ENCODE assay signal across 25 mouse cellular contexts in the genomic region with DNA sequence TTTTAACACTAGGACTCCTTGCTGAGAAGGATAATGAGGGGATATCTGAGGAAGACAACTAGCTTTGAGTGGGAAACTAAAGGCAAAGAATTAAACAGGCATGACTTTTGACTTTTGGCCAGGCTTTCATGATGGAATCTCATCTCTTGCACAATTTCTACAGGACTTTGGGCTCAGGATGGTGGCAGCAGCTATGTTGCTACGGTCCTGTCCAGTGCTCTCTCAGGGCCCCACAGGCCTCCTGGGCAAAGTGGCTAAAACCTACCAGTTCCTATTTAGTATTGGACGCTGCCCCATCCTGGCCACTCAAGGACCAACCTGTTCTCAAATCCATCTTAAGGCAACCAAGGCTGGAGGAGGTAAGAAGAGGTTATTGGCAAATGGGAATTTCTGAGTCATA. TPM values are rescaled to one million over a fixed set of nuclear protein-coding genes. Genes with fewer than 3 reads are reported as not detected.
DNase-seq lines count a peak whose midpoint lies in the region; ATAC-seq and TF ChIP-seq lines count a peak whose summit lies in the region.
"Had no signal": no experiment of that assay in that cellular context is flagged by ENCODE, and none has a peak within 500 bp of the region (broad histone marks: within the 10 kb centered on the region; RNA-seq: fewer than 3 reads in every experiment).

No protein-coding gene starts in this region.

- H3K4me3 ChIP-seq in erythroblast, embryonic 14.5 days (replicated peaks) = peak overlapping the region; percentile 83
- peak overlapping the region; percentile 52 for H3K4me3 ChIP-seq in liver, embryonic 12.5 days
- peak overlapping the region; percentile 17; the same call in 1 of the 2 replicates for H3K4me3 ChIP-seq in liver, postnatal 0 days (ENCODE audit: low read depth, low read length)
- H3K4me3 ChIP-seq in forebrain, embryonic 13.5 days = no peak overlapping the region
- H3K4me3 ChIP-seq: forebrain, embryonic 10.5 days; gastrocnemius, adult 2 months; intestine, embryonic 15.5 days; megakaryocyte, embryonic 14.5 days; midbrain, embryonic 12.5 days; myocyte; neural tube, embryonic 12.5 days had no signal

- peak overlapping the region; percentile 95 for H3K27ac ChIP-seq in liver, embryonic 12.5 days
- H3K27ac ChIP-seq in liver, postnatal 0 days (ENCODE audit: low read depth) = peak overlapping the region; percentile 72
- no peak overlapping the region for H3K27ac ChIP-seq in forebrain, embryonic 13.5 days
- H3K27ac ChIP-seq: forebrain, embryonic 10.5 days; gastrocnemius, adult 2 months; hindbrain, postnatal 0 days; intestine, embryonic 15.5 days; kidney, postnatal 0 days; midbrain, embryonic 12.5 days; neural tube, embryonic 12.5 days had no signal

- WGBS in liver, embryonic 12.5 days (ENCODE audit: insufficient replicate concordance) = 79% methylated on average over 2 of the region's 2 CpGs
- WGBS in liver, postnatal 0 days (ENCODE audit: insufficient replicate concordance) = 78% methylated on average over 2 of the region's 2 CpGs
- 91% methylated on average over 2 of the region's 2 CpGs for WGBS in forebrain, embryonic 13.5 days

- H3K4me1 ChIP-seq in erythroblast, embryonic 14.5 days (ENCODE audit: control insufficient read depth) = peaks cover 63% of the 10 kb centered on the region
- H3K4me1 ChIP-seq in liver, embryonic 12.5 days = peaks cover 46% of the 10 kb centered on the region
- H3K4me1 ChIP-seq in liver, postnatal 0 days (ENCODE audit: insufficient read depth) = no peaks in the 10 kb centered on the region
- H3K4me1 ChIP-seq in forebrain, embryonic 13.5 days = no peaks in the 10 kb centered on the region
- H3K4me1 ChIP-seq: forebrain, embryonic 10.5 days; intestine, embryonic 15.5 days; midbrain, embryonic 12.5 days; neural tube, embryonic 12.5 days had no signal

- TF ChIP-seq EP300 in liver, postnatal 0 days (IDR thresholded peaks at IDR 0.05; ENCODE audit: low read depth) = no peak

- peak; percentile 9 for DNase-seq in kidney, adult 9 months
- no peak for DNase-seq in kidney, postnatal 10 days
- DNase-seq in liver, postnatal 0 days = no peak
- DNase-seq: cerebellum, adult 8-10 months; cerebellum, postnatal 25 days; gastrocnemius, adult 2 months; gastrocnemius, postnatal 36 days; heart, adult 18-20 months; layer of hippocampus, adult 9-11 months; lung, adult 18-20 months; lung, postnatal 4 days had no signal

- H3K27me3 ChIP-seq in erythroblast, embryonic 14.5 days (ENCODE audit: control insufficient read depth) = no peaks in the 10 kb centered on the region
- no peaks in the 10 kb centered on the region; the same call in 1 of the 2 replicates for H3K27me3 ChIP-seq in liver, embryonic 12.5 days (replicated peaks)
- H3K27me3 ChIP-seq in liver, postnatal 0 days (ENCODE audit: insufficient read depth, low read length) = no peaks in the 10 kb centered on the region
- H3K27me3 ChIP-seq in forebrain, embryonic 13.5 days = no peaks in the 10 kb centered on the region
- H3K27me3 ChIP-seq: intestine, embryonic 15.5 days; midbrain, embryonic 12.5 days; neural tube, embryonic 12.5 days had no signal

- peak overlapping the region; percentile 67 for H3K4me2 ChIP-seq in liver, embryonic 12.5 days
- H3K4me2 ChIP-seq in liver, postnatal 0 days (ENCODE audit: low read depth, low read length) = peak overlapping the region; percentile 62
- H3K4me2 ChIP-seq in forebrain, embryonic 13.5 days = no peak overlapping the region
- H3K4me2 ChIP-seq: intestine, embryonic 15.5 days; midbrain, embryonic 12.5 days; neural tube, embryonic 12.5 days had no signal

- peak overlapping the region; percentile 70 for H3K9ac ChIP-seq in liver, embryonic 12.5 days
- no peak overlapping the region; the same call in 1 of the 2 replicates for H3K9ac ChIP-seq in liver, postnatal 0 days (replicated peaks)
- no peak overlapping the region for H3K9ac ChIP-seq in forebrain, embryonic 13.5 days
- H3K9ac ChIP-seq: intestine, embryonic 15.5 days; midbrain, embryonic 12.5 days; neural tube, embryonic 12.5 days had no signal

- no peak for ATAC-seq in erythroblast, adult 5-6 weeks (replicated peaks; ENCODE audit: low FRiP score, poor library complexity, severe bottlenecking)
- no peak for ATAC-seq in liver, embryonic 12.5 days
- no peak for ATAC-seq in liver, postnatal 0 days
- ATAC-seq in forebrain, embryonic 13.5 days = no peak
- ATAC-seq: forebrain, embryonic 16.5 days; hindbrain, postnatal 0 days; intestine, embryonic 15.5 days; lung, postnatal 0 days had no signal

- H3K36me3 ChIP-seq in erythroblast, embryonic 14.5 days (ENCODE audit: control insufficient read depth) = peaks cover 92% of the 10 kb centered on the region
- peaks cover 60% of the 10 kb centered on the region for H3K36me3 ChIP-seq in liver, embryonic 12.5 days
- peaks cover 21% of the 10 kb centered on the region for H3K36me3 ChIP-seq in liver, postnatal 0 days (replicated peaks; ENCODE audit: insufficient read depth, low read length)
- H3K36me3 ChIP-seq in forebrain, embryonic 13.5 days (ENCODE audit: poor library complexity, severe bottlenecking) = no peaks in the 10 kb centered on the region
- H3K36me3 ChIP-seq: intestine, embryonic 15.5 days; neural tube, embryonic 12.5 days had no signal

- TF ChIP-seq CTCF in liver, postnatal 0 days (IDR thresholded peaks at IDR 0.05; ENCODE audit: low read depth) = no peak

- H3K9me3 ChIP-seq in erythroblast, embryonic 14.5 days (ENCODE audit: control insufficient read depth, low read length) = no peaks in the 10 kb centered on the region
- H3K9me3 ChIP-seq in liver, embryonic 12.5 days (replicated peaks) = no peaks in the 10 kb centered on the region
- H3K9me3 ChIP-seq in liver, postnatal 0 days (ENCODE audit: low read length) = no peaks in the 10 kb centered on the region
- H3K9me3 ChIP-seq in forebrain, embryonic 13.5 days (replicated peaks) = no peaks in the 10 kb centered on the region
- H3K9me3 ChIP-seq: forebrain, embryonic 10.5 days; intestine, embryonic 15.5 days; megakaryocyte, embryonic 14.5 days; midbrain, embryonic 12.5 days; neural tube, embryonic 12.5 days had no signal

RNA-seq across cellular contexts. Expression of a gene that starts 4.8 kb away (rescaled TPM):
- 201 and 241 TPM in 2 replicates for polyA plus RNA-seq in erythroblast, embryonic 14.5 days (2012)
- total RNA-seq in erythroblast, adult 5-6 weeks (2015; ENCODE audit: low replicate concordance) = 3,542 and 3,686 TPM in 2 replicates
- total RNA-seq in erythroblast, adult 5-6 weeks (2017; ENCODE audit: low replicate concordance) = 3,400 and 3,878 TPM in 2 replicates
- polyA plus RNA-seq in liver, embryonic 12.5 days (2016; fragmentation: Nextera tagmentation; extraction: Ambion mirVana) = 776 and 813 TPM in 2 replicates
- 444 and 462 TPM in 2 replicates for polyA plus RNA-seq in liver, postnatal 0 days (2015; fragmentation: Nextera tagmentation; extraction: Ambion mirVana)
- 25.6 and 28.1 TPM in 2 replicates for polyA plus RNA-seq in forebrain, embryonic 13.5 days (2015; fragmentation: Nextera tagmentation; extraction: Ambion mirVana)
- polyA plus RNA-seq: myocyte had no signal

RNA-seq across cellular contexts. Expression of a gene that starts 36.0 kb away (rescaled TPM):
- 0.16 and 0.27 TPM in 2 replicates for polyA plus RNA-seq in erythroblast, embryonic 14.5 days (2012)
- total RNA-seq in erythroblast, adult 5-6 weeks (2015; ENCODE audit: low replicate concordance) = 5.9 and 26.7 TPM in 2 replicates
- total RNA-seq in erythroblast, adult 5-6 weeks (2017; ENCODE audit: low replicate concordance) = 8.1 and 10.6 TPM in 2 replicates
- polyA plus RNA-seq in liver, embryonic 12.5 days (2016; fragmentation: Nextera tagmentation; extraction: Ambion mirVana) = 6.9 and 7.1 TPM in 2 replicates
- 21.9 and 22.0 TPM in 2 replicates for polyA plus RNA-seq in liver, postnatal 0 days (2015; fragmentation: Nextera tagmentation; extraction: Ambion mirVana)
- 3.3 and 5.0 TPM in 2 replicates for polyA plus RNA-seq in forebrain, embryonic 13.5 days (2015; fragmentation: Nextera tagmentation; extraction: Ambion mirVana)

RNA-seq across cellular contexts. Expression of a gene that starts 37.7 kb away (rescaled TPM):
- polyA plus RNA-seq in erythroblast, embryonic 14.5 days (2012) = 0.33 and 0.39 TPM in 2 replicates
- 2.1 and 7.7 TPM in 2 replicates for total RNA-seq in erythroblast, adult 5-6 weeks (2015; ENCODE audit: low replicate concordance)
- 5.5 and 9.3 TPM in 2 replicates for total RNA-seq in erythroblast, adult 5-6 weeks (2017; ENCODE audit: low replicate concordance)
- polyA plus RNA-seq in liver, embryonic 12.5 days (2016; fragmentation: Nextera tagmentation; extraction: Ambion mirVana) = 13.3 and 14.4 TPM in 2 replicates
- 6.1 and 6.7 TPM in 2 replicates for polyA plus RNA-seq in liver, postnatal 0 days (2015; fragmentation: Nextera tagmentation; extraction: Ambion mirVana)
- 21.4 and 25.7 TPM in 2 replicates for polyA plus RNA-seq in forebrain, embryonic 13.5 days (2015; fragmentation: Nextera tagmentation; extraction: Ambion mirVana)
